Mouse (Mus musculus): Measurements from ENCODE around the gene Necab2.

Gene Necab2

GRCm38 (mm10) chr8:119428766-119429327, 17.7 kb upstream of the Necab2 start:
- DNase-seq: no peak

- DNase-seq: no peak
Observed at GRCm38 (mm10) chr8:119429552-119429951, 17.0 kb upstream of the Necab2 start.

- DNase-seq: no peak
Observed at GRCm38 (mm10) chr8:119430250-119430649, 16.3 kb upstream of the Necab2 start.

GRCm38 (mm10) chr8:119430690-119431089, 15.8 kb upstream of the Necab2 start:
- DNase-seq: no peak

GRCm38 (mm10) chr8:119432372-119432771, 14.1 kb upstream of the Necab2 start:
- DNase-seq: no peak

- no peak for DNase-seq
Observed at GRCm38 (mm10) chr8:119433582-119434174, 12.8 kb upstream of the Necab2 start, which contains the start of gene Osgin1. Gene Osgin1 (plus strand): TSS chr8:119434124.

GRCm38 (mm10) chr8:119434569-119434968, 11.9 kb upstream of the Necab2 start:
- no peak for DNase-seq

- no peak for DNase-seq
Observed at GRCm38 (mm10) chr8:119435527-119435926, 11.0 kb upstream of the Necab2 start.

GRCm38 (mm10) chr8:119436331-119436730, 10.2 kb upstream of the Necab2 start:
- no peak for DNase-seq

GRCm38 (mm10) chr8:119436933-119437332, 9.6 kb upstream of the Necab2 start:
- DNase-seq: no peak

GRCm38 (mm10) chr8:119437506-119437905, 9.0 kb upstream of the Necab2 start:
- DNase-seq: no peak

- no peak for DNase-seq
Observed at GRCm38 (mm10) chr8:119438876-119439275, 7.6 kb upstream of the Necab2 start.

GRCm38 (mm10) chr8:119439424-119439823, 7.1 kb upstream of the Necab2 start:
- no peak for DNase-seq

GRCm38 (mm10) chr8:119439893-119440249, 6.6 kb upstream of the Necab2 start:
- no peak for DNase-seq

GRCm38 (mm10) chr8:119440250-119440951, 6.1 kb upstream of the Necab2 start:
- DNase-seq: peak; percentile 47

GRCm38 (mm10) chr8:119440952-119441270, 5.6 kb upstream of the Necab2 start:
- no peak for DNase-seq

- no peak for DNase-seq
Observed at GRCm38 (mm10) chr8:119442013-119442412, 4.5 kb upstream of the Necab2 start.

GRCm38 (mm10) chr8:119442970-119443369, 3.5 kb upstream of the Necab2 start:
- no peak for DNase-seq

GRCm38 (mm10) chr8:119446990-119447780, 666 bp downstream of the Necab2 start:
- peak; percentile 39 for DNase-seq

GRCm38 (mm10) chr8:119447781-119448170, 1.3 kb downstream of the Necab2 start:
- DNase-seq: no peak

- DNase-seq: peak; percentile 34
Observed at GRCm38 (mm10) chr8:119449627-119450026, 3.1 kb downstream of the Necab2 start.

GRCm38 (mm10) chr8:119451131-119451530, 4.6 kb downstream of the Necab2 start:
- no peak for DNase-seq

- no peak for DNase-seq
Observed at GRCm38 (mm10) chr8:119452919-119453318, 6.4 kb downstream of the Necab2 start.

GRCm38 (mm10) chr8:119456045-119456444, 9.5 kb downstream of the Necab2 start:
- no peak for DNase-seq
